Mouse (Mus musculus) layer of hippocampus, adult 9-11 months (tissue): ENCODE measurements around the gene Gm47289.

Source experiments
- DNase-seq: peaks from one replicate; pipeline ENCODE4 v3.0.0; 2022

Gm47289 gene

GRCm38 (mm10) chr9:119158861-119159260 lies at the start of gene Gm47289:
Gm47289 (plus strand) TSS chr9:119159161.
- no peak for DNase-seq

GRCm38 (mm10) chr9:119109685-119110353 lies 49.1 kb upstream of the Gm47289 start:
- DNase-seq: no peak

- no peak for DNase-seq
These were observed 48.3 kb upstream of the Gm47289 start for GRCm38 (mm10) chr9:119110640-119111039.

GRCm38 (mm10) chr9:119114911-119115310 lies 44.0 kb upstream of the Gm47289 start:
- no peak for DNase-seq

GRCm38 (mm10) chr9:119119409-119120167 lies 39.4 kb upstream of the Gm47289 start:
- DNase-seq: no peak

GRCm38 (mm10) chr9:119120168-119120560 lies 38.8 kb upstream of the Gm47289 start:
- no peak for DNase-seq

- DNase-seq: no peak
These were observed 36.2 kb upstream of the Gm47289 start for GRCm38 (mm10) chr9:119122596-119123369.

GRCm38 (mm10) chr9:119128436-119129181 lies 30.4 kb upstream of the Gm47289 start:
- DNase-seq: no peak

GRCm38 (mm10) chr9:119130692-119131091 lies 28.3 kb upstream of the Gm47289 start:
- DNase-seq: no peak

GRCm38 (mm10) chr9:119138836-119139235 lies 20.1 kb upstream of the Gm47289 start:
- no peak for DNase-seq

- no peak for DNase-seq
These were observed 16.9 kb upstream of the Gm47289 start for GRCm38 (mm10) chr9:119142066-119142465.

- DNase-seq: no peak
These were observed 15.6 kb upstream of the Gm47289 start for GRCm38 (mm10) chr9:119143372-119143771.

GRCm38 (mm10) chr9:119144696-119145095 lies 14.3 kb upstream of the Gm47289 start:
- DNase-seq: no peak

- no peak for DNase-seq
These were observed 13.8 kb upstream of the Gm47289 start for GRCm38 (mm10) chr9:119145137-119145536.

- no peak for DNase-seq
These were observed 13.3 kb upstream of the Gm47289 start for GRCm38 (mm10) chr9:119145638-119146037.

- no peak for DNase-seq
These were observed 12.7 kb upstream of the Gm47289 start for GRCm38 (mm10) chr9:119146098-119146770.

GRCm38 (mm10) chr9:119149601-119150000 lies 9.4 kb upstream of the Gm47289 start:
- no peak for DNase-seq

- no peak for DNase-seq
These were observed 7.2 kb upstream of the Gm47289 start for GRCm38 (mm10) chr9:119151751-119152150.

GRCm38 (mm10) chr9:119155416-119155815 lies 3.5 kb upstream of the Gm47289 start:
- DNase-seq: no peak

GRCm38 (mm10) chr9:119155826-119156225 lies 3.1 kb upstream of the Gm47289 start:
- DNase-seq: no peak

- peak; percentile 44 for DNase-seq
These were observed 2.4 kb upstream of the Gm47289 start, which contains the start of gene Acaa1b for GRCm38 (mm10) chr9:119156278-119157201. Acaa1b (minus strand) TSS chr9:119157093.
